Mouse (Mus musculus): ENCODE measurements around the gene Ogt. TPM values are rescaled to one million over a fixed set of nuclear protein-coding genes. Genes with fewer than 3 reads are reported as not detected.

Ogt gene
- polyA plus RNA-seq, 1 experiment from 2014 or later, result 219 TPM

Other genes starting within 250 kb of the Ogt start
- gene Zmym3, start 219.2 kb upstream of the Ogt start, polyA plus RNA-seq (2016; fragmentation: Nextera tagmentation; extraction: Ambion mirVana), result 36.6 and 39.2 TPM in 2 replicates
- 572 and 581 TPM in 2 replicates for gene Nono, start 210.7 kb upstream of the Ogt start, polyA plus RNA-seq (2016; fragmentation: Nextera tagmentation; extraction: Ambion mirVana)
- gene Itgb1bp2, start 191.0 kb upstream of the Ogt start, polyA plus RNA-seq (2016; fragmentation: Nextera tagmentation; extraction: Ambion mirVana), result 2.8 and 3.4 TPM in 2 replicates
- gene Taf1, start 107.3 kb upstream of the Ogt start, polyA plus RNA-seq (2016; fragmentation: Nextera tagmentation; extraction: Ambion mirVana), result 26.4 and 26.5 TPM in 2 replicates
- gene Cxcr3, start 94.2 kb downstream of the Ogt start, polyA plus RNA-seq (2016; fragmentation: Nextera tagmentation; extraction: Ambion mirVana), result 0.17 and 0.30 TPM in 2 replicates
- gene Gm4779, start 154.4 kb downstream of the Ogt start, polyA plus RNA-seq (2016; fragmentation: Nextera tagmentation; extraction: Ambion mirVana), result 0.28 TPM in 1 of 2 replicates, not detected in the other
- gene 8030474K03Rik, start 154.6 kb downstream of the Ogt start, polyA plus RNA-seq (2016; fragmentation: Nextera tagmentation; extraction: Ambion mirVana), result 0.15 TPM in 1 of 2 replicates, not detected in the other
- 9.8 and 11.7 TPM in 2 replicates for gene Nhsl2, start 209.3 kb downstream of the Ogt start, polyA plus RNA-seq (2016; fragmentation: Nextera tagmentation; extraction: Ambion mirVana)

Measured in midbrain, embryonic 12.5 days (tissue).